Mouse (Mus musculus) retina, embryonic 14.5 days (tissue): ENCODE measurements around the gene Ccdc175.

Experiments
- DNase-seq: peaks from one replicate; pipeline ENCODE4 v3.0.0-alpha.2; 2015; ENCODE audit warnings: low spot score

The Ccdc175 gene

DNA sequence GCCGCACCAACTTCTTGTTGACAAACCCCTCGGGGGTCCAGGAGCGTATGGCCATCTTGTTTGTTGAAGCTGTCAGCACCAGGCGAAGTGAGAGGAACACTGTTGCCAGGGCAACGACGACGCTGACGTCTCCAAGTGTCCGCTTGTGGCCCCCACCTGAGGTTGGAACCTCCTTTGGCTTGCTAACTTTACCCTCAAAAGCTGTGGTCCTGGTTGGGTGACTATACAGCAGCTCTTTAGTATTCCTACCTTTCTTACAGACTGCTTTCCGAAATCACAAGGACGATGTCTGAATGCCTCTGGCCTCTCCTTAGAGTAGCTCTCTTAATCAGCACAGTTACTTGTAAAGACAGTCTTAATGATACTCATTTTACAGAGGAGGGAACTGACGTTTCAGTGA, at the start of gene Ccdc175:
Ccdc175 (minus strand) TSS at position 101 of the 400 bp plus-strand sequence.
- no peak for DNase-seq

GRCm38 (mm10) chr12:72234151-72234550, 49.3 kb upstream of the Ccdc175 start:
- DNase-seq: no peak

- no peak for DNase-seq
Measured at GRCm38 (mm10) chr12:72232826-72233790, 48.3 kb upstream of the Ccdc175 start.

- DNase-seq: no peak
Measured at GRCm38 (mm10) chr12:72232176-72232575, 47.3 kb upstream of the Ccdc175 start.

DNA sequence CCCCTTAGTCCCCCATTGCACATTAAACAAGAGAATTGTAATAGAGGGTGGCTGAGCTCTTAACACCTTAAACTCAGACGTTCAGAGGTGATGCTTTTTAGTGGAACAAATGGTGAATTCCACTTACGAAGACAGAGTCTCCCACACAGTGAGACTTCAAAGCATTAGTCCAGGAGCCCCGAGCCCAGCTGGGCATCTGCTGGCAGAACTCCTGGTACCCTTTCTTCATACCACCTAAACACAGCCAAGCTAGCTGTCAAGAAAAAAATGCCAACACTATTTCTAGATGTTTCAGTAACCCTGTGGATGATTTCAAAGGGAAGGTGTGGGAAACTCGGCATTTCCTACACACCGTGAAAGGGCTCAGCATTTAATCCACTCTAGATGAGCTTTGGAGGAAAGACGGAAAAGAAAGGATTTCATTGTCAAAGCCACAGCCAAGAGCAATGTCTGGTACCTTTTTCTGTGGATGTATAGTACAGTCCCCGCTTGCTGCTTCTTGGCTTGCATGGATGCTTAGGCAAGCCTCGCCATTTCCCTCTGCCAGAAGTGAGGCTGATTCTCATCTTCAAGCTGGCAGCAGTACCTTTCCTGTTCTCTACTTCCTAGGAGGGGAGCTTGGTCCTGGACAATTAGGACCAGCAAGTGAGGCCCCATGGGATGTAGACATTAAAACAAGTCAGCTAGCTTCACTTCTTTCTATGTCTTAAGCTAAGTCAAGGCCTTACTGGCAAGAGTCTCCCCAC, 44.8 kb upstream of the Ccdc175 start:
- no peak for DNase-seq

DNA sequence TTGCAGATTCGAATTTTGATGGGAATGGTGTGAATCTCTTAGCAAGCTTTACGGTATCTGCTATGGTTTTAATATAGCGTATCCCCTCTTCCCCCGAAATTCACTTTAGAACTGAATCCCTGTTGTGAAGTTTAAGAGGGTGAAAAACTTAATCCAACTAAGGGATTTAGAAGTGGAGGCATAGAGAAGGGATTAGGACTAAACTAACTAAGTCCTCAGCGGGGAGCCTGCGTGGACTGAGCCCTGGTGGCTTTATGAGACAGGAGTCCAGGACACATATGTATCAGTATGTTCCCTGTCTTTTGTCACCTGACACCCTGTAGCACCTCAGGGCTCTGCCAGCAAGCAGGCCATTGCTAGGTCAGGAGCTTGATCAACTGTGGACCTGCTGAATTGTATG, 42.9 kb upstream of the Ccdc175 start:
- DNase-seq: no peak

DNA sequence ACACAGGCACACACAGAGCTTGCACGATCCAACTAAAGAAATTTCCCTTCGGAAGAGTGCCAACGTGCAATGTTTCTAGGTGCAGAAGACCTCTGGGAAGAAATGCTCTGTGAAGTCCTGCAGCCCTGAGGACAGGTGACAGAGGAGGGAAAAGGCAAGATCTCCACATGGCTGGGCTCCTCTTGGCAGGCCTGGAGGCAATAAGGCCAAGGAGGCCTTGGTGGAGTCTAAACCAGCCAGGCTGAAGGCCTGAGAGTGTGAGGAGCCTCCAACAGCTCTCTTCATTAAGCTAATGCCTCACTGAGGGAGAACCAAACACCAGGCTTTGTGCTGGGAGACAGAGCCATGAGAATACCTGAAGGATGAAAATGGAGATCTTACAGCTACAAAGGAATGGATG, 40.5 kb upstream of the Ccdc175 start:
- DNase-seq: no peak

DNA sequence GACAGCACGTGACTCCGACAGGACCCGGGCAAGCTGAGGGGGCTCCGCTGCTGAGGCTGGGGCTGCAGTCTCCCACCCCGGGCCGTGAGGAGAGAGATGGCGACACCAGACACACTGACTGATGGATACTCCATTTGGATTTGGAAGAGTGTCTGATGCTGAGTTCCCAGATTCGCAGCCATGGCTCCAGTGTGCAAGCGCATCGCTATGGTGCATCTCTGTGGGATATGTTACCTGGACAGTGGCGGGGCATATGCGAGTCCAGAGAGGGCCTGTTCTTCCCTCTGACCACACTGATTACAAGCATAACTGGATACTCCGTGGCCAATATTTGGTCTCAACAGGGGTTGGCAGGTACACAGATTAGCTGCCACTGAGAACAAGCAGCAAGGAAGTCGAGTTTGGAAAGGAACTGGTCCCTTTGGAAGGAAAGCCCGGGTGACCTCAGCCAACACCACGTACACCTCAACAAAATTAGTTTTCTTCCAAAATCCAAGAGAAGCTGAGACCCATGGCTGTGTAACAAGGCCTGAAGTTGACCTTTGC, 38.8 kb upstream of the Ccdc175 start:
- no peak for DNase-seq

- no peak for DNase-seq
Measured at GRCm38 (mm10) chr12:72213554-72213953, 28.7 kb upstream of the Ccdc175 start.

- no peak for DNase-seq
Measured at GRCm38 (mm10) chr12:72200828-72201227, 16.0 kb upstream of the Ccdc175 start.

GRCm38 (mm10) chr12:72197925-72198486, 13.2 kb upstream of the Ccdc175 start:
- peak; percentile 57 for DNase-seq

DNA sequence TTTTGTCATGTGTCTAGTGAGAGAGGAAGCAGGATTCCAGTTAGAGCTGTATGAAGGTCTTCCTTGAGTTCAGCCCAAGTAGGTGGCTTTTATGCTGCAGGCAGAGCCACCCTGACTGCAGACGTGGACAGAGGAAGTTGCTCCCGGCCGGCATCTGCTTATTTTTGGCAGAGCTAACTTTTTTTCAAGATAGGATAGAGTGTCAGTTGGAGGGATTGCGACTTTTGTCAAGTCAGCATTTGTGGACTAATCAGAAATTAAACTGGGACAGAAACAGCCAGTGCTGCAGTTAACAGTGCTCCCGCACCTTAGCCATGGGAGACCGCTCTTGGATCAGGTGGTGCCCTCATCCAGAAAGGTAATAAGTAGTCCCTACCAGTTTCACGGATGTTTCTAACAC, 12.6 kb upstream of the Ccdc175 start:
- no peak for DNase-seq

GRCm38 (mm10) chr12:72179561-72179960, 5.3 kb downstream of the Ccdc175 start:
- DNase-seq: no peak

- DNase-seq: no peak
Measured at GRCm38 (mm10) chr12:72178322-72178721, 6.5 kb downstream of the Ccdc175 start.

- peak; percentile 18 for DNase-seq
Measured at GRCm38 (mm10) chr12:72158421-72158820, 26.4 kb downstream of the Ccdc175 start.

DNA sequence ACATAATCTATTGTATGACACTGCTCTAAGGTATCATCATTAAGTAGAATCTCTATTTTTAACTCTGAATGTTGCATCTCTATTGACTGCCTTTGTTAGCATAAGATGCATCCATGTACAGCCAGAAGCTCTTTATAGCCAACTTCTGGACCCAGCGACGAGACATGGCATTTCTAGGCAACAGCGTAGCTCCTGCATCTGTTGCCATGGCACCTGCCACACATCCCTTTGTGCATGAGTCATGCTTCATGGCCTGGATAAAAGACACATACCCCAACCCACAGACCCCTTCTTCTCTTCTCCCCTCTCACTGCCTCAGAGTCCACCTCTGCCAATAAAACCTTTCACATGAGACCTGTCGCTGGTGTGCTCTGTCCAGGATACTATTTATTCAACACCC, 34.0 kb downstream of the Ccdc175 start:
- peak; percentile 26 for DNase-seq

DNA sequence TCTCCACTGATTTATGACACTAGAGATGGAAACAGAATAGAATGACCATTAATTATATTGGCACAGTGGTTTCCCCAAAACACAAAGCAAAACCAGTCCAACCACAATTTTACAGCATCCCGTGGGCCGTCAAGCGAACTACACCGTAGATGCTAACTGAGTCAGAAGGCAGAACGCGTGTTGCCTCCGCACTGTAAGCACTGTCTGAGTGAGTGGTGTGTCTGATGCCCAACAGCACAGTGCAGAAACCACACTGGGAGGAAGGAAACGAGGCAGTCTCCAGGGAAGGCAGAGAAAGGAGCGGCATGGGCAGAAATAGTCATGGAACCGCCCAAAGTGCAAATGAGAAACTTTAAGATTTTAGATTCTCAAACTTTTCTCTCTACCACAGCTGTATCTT, 55.6 kb downstream of the Ccdc175 start:
- no peak for DNase-seq

GRCm38 (mm10) chr12:72115686-72116345, 69.0 kb downstream of the Ccdc175 start:
- no peak for DNase-seq

DNA sequence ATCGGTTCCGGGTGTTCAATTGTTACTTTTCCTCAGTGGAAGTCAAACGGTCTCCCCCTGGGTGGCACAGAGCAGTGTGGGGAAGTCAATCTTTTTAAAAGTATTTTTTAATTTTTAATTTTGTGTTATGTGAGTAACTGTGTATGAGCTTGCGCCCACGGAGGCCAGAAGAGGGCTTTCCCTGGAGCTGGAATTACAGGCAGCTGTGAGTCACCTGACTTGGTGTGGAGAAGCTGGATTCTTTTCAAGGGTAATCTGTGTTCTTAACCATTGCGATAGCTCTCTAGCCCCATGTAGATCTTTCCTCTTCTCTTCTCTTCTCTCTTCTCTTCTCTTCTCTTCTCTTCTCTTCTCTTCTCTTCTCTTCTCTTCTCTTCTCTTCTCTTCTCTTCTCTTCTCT, 69.7 kb downstream of the Ccdc175 start:
- no peak for DNase-seq

GRCm38 (mm10) chr12:72104525-72105281, 80.1 kb downstream of the Ccdc175 start:
- peak; percentile 92 for DNase-seq

DNA sequence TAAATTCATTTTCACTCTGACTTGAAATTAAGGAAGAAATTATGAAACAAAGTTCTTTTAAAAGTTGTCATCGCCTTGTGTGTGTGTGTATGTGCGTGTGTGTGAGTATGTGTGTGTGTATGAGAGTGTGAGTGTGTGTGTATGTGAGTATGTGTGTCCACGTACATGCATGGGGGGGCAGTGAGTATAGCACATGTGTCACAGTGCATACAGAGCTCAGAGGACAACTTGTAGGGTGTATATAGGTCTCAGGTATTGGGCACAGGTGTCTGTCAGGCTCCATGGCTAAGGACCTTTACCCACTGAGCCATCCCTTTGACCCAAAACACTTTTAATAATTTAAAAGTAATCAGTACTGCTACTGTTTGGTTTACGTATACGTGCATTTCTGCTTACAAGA, 80.8 kb downstream of the Ccdc175 start:
- no peak for DNase-seq
